Mouse (Mus musculus) CH12.LX (cell line): ENCODE results near the gene Nipbl. TPM values are rescaled to one million over a fixed set of nuclear protein-coding genes. Genes with fewer than 3 reads are reported as not detected.

Experiments used
- DNase-seq: peaks from one replicate; pipeline ENCODE4 v3.0.0-alpha.2; 2013; ENCODE audit errors: extremely low read depth
- H3K27ac ChIP-seq: 2 replicates; pipeline ENCODE4 v1.5.1; 2012; ENCODE audit warnings: low read depth, mild to moderate bottlenecking, control low read depth, moderate library complexity; ENCODE audit not compliant: insufficient read depth
- H3K27me3 ChIP-seq: replicated peaks from 2 replicates; pipeline ENCODE3; 2012; ENCODE audit warnings: inconsistent platforms
- H3K36me3 ChIP-seq, 2 experiments: replicated peaks in 1 of 2; 2 replicates each; pipeline versions ENCODE3 to v1.6.1; 2012; ENCODE audit warnings: inconsistent platforms in 1 of 2, low read length in 1 of 2, mild to moderate bottlenecking in 1 of 2, mixed read lengths in 1 of 2, moderate library complexity in 1 of 2; ENCODE audit not compliant: control insufficient read depth in 1 of 2, insufficient read depth in 1 of 2
- H3K4me1 ChIP-seq, 2 experiments: 2 replicates each; pipeline ENCODE4 v1.6.1; 2012; ENCODE audit warnings: inconsistent platforms in 1 of 2, moderate library complexity in 1 of 2; ENCODE audit not compliant: insufficient read depth in 2 of 2, control insufficient read depth in 1 of 2
- H3K4me2 ChIP-seq: 2 replicates; pipeline ENCODE4 v1.6.1; 2012; ENCODE audit warnings: low read depth, mild to moderate bottlenecking, control low read depth; ENCODE audit not compliant: poor library complexity, insufficient read depth, severe bottlenecking
- H3K4me3 ChIP-seq, 3 experiments: fragments of 150-350 bp in 1 of 3; sonication (generic) in 1 of 3; replicated peaks in 1 of 3; 2 replicates each; pipeline versions ENCODE3 to v1.5.1; 2011 to 2012; ENCODE audit warnings: low read depth in 2 of 3, low read length in 2 of 3, mild to moderate bottlenecking in 2 of 3, moderate library complexity in 2 of 3, control low read depth in 1 of 3, improper control_type of control experiment in 1 of 3, inconsistent platforms in 1 of 3, mixed read lengths in 1 of 3; ENCODE audit not compliant: poor library complexity in 1 of 3
- H3K79me2 ChIP-seq: replicated peaks from 2 replicates; pipeline ENCODE4 v1.6.1; 2012; ENCODE audit warnings: mild to moderate bottlenecking, moderate library complexity; ENCODE audit not compliant: control insufficient read depth, poor library complexity, insufficient read depth, severe bottlenecking; ENCODE audit errors: extremely low read depth
- H3K9ac ChIP-seq: 2 replicates; pipeline ENCODE4 v1.6.1; 2012; ENCODE audit warnings: low read depth, mild to moderate bottlenecking, control low read depth, moderate library complexity; ENCODE audit not compliant: insufficient read depth
- H3K9me3 ChIP-seq: replicated peaks from 2 replicates; pipeline ENCODE3; 2012; ENCODE audit warnings: low read length, inconsistent platforms, mixed read lengths
- CHD1 ChIP-seq: IDR thresholded peaks from 2 replicates; pipeline ENCODE4 v1.6.1; 2012; ENCODE audit warnings: low read depth, low read length, improper control_type of control experiment, inconsistent platforms
- ELF1 ChIP-seq: IDR thresholded peaks from 2 replicates; pipeline ENCODE4 v1.6.1; 2014; ENCODE audit warnings: low read depth, mild to moderate bottlenecking, inconsistent platforms, low read length, improper control_type of control experiment
- ETS1 ChIP-seq: conservative IDR thresholded peaks from 2 replicates; pipeline ENCODE4 v1.6.1; 2012; ENCODE audit warnings: low read depth, mild to moderate bottlenecking, inconsistent platforms, low read length, improper control_type of control experiment, moderate library complexity
- IRF4 ChIP-seq: IDR thresholded peaks from 2 replicates; pipeline ENCODE4 v1.6.1; 2014; ENCODE audit warnings: low read depth, mild to moderate bottlenecking, inconsistent platforms, low read length, improper control_type of control experiment
- KAT2A ChIP-seq: IDR thresholded peaks from 2 replicates; pipeline ENCODE4 v1.6.1; 2012; ENCODE audit warnings: low read length, improper control_type of control experiment, inconsistent platforms; ENCODE audit not compliant: insufficient replicate concordance
- MAZ ChIP-seq: IDR thresholded peaks from 2 replicates; pipeline ENCODE4 v1.6.1; 2012; ENCODE audit warnings: low read depth, mild to moderate bottlenecking, inconsistent platforms, low read length, improper control_type of control experiment, moderate library complexity
- MEF2A ChIP-seq: IDR thresholded peaks from 2 replicates; pipeline ENCODE4 v1.6.1; 2014; ENCODE audit warnings: low read depth, mild to moderate bottlenecking, inconsistent platforms, low read length, improper control_type of control experiment, borderline replicate concordance
- MYC ChIP-seq: IDR thresholded peaks from 2 replicates; pipeline ENCODE4 v1.6.1; 2011; ENCODE audit warnings: low read depth, mild to moderate bottlenecking, improper control_type of control experiment, low read length
- NELFE ChIP-seq: IDR thresholded peaks from 2 replicates; pipeline ENCODE4 v1.6.1; 2011; ENCODE audit warnings: low read depth, low read length, improper control_type of control experiment
- NRF1 ChIP-seq: IDR thresholded peaks from 2 replicates; pipeline ENCODE4 v1.6.1; 2014; ENCODE audit warnings: low read depth, mild to moderate bottlenecking, inconsistent platforms, low read length, improper control_type of control experiment, moderate library complexity
- PAX5 ChIP-seq: IDR thresholded peaks from 2 replicates; pipeline ENCODE4 v1.6.1; 2012; ENCODE audit warnings: low read length, inconsistent platforms, mixed read lengths
- POLR2A ChIP-seq: IDR thresholded peaks from 2 replicates; pipeline ENCODE4 v1.6.1; 2011; ENCODE audit warnings: low read depth, mild to moderate bottlenecking, improper control_type of control experiment, low read length
- POLR2AphosphoS2 ChIP-seq: IDR thresholded peaks from 2 replicates; pipeline ENCODE4 v1.6.1; 2011; ENCODE audit warnings: low read depth, low read length, improper control_type of control experiment
- RAD21 ChIP-seq: IDR thresholded peaks from 2 replicates; pipeline ENCODE4 v1.6.1; 2011; ENCODE audit warnings: low read depth, mild to moderate bottlenecking, low read length, improper control_type of control experiment, moderate library complexity
- SIN3A ChIP-seq: IDR thresholded peaks from 2 replicates; pipeline ENCODE4 v1.6.1; 2012; ENCODE audit warnings: low read length, improper control_type of control experiment, inconsistent platforms
- SMC3 ChIP-seq: IDR thresholded peaks from 2 replicates; pipeline ENCODE4 v1.6.1; 2011; ENCODE audit warnings: low read depth, low read length, improper control_type of control experiment
- TBP ChIP-seq: conservative IDR thresholded peaks from 2 replicates; pipeline ENCODE4 v1.6.1; 2011; ENCODE audit warnings: low read depth, low read length, improper control_type of control experiment
- TCF12 ChIP-seq: IDR thresholded peaks from 2 replicates; pipeline ENCODE4 v1.6.1; 2014; ENCODE audit warnings: low read depth, mild to moderate bottlenecking, inconsistent platforms, low read length, improper control_type of control experiment
- USF1 ChIP-seq: IDR thresholded peaks from 2 replicates; pipeline ENCODE4 v1.6.1; 2014; ENCODE audit warnings: low read depth, mild to moderate bottlenecking, inconsistent platforms, low read length, improper control_type of control experiment
- USF2 ChIP-seq: conservative IDR thresholded peaks from 2 replicates; pipeline ENCODE4 v1.6.1; 2011; ENCODE audit warnings: low read depth, low read length, improper control_type of control experiment
- ZNF384 ChIP-seq: IDR thresholded peaks from 2 replicates; pipeline ENCODE4 v1.6.1; 2012; ENCODE audit warnings: low read depth, low read length, improper control_type of control experiment, inconsistent platforms
- dilution Hi-C: fragments of 300-500 bp; cut with MboI; formaldehyde crosslinking; loops from 2 replicates; pipeline ENCODE4 v1.14.3; 2020; ENCODE audit warnings: low sequenced_read_pairs; ENCODE audit not compliant: extremely low pct_unique_long_range_greater_than_20kb, extremely low pct_ligation_motif_present
- in situ Hi-C: fragments of 300-500 bp; cut with MboI; formaldehyde crosslinking; loops from 3 replicates; pipeline ENCODE4 v1.14.3; 2019; ENCODE audit warnings: low sequenced_read_pairs, low pct_ligation_motif_present, low pct_unique_long_range_greater_than_20kb, mixed read lengths
- polyA plus RNA-seq: library from polyadenylated mRNA; unstranded; fragments of >175 nt; gene quantifications from 2 replicates; pipeline ENCODE4 v1.2.1, GENCODE M21; 2012; ENCODE audit warnings: low read depth; ENCODE audit not compliant: insufficient read length
- total RNA-seq, 2 experiments: library from RNA; depleted of rRNA; stranded (reverse); fragments of 300-350 nt in 1 of 2; fragments of >200 nt in 1 of 2; gene quantifications; 2 replicates each; pipeline ENCODE4 v1.2.3; 2012 to 2014

The Nipbl gene
- total and polyA plus RNA-seq, 3 experiments: 16.3 to 30.8 (median 19.8) TPM

- Histone ChIP-seq H3K9me3 (peaks cover 5% of the 10 kb centered on the region), H3K4me2 (no peak overlapping the region), H3K27ac (no peak overlapping the region), H3K79me2 (peaks cover 28% of the 10 kb centered on the region), H3K4me1 (peaks cover 0 to 26% of the 10 kb centered on the region in 2 experiments; a peak in 3 of 4 replicates)
- in situ Hi-C loops: no loop called here
- DNase-seq: no peak
- dilution Hi-C loops: no loop called here
- no peak for TF ChIP-seq TCF12
- TF ChIP-seq TBP: no peak
- no peak for TF ChIP-seq POLR2AphosphoS2
- TF ChIP-seq RAD21: no peak
- no peak for TF ChIP-seq POLR2A
- no peak for TF ChIP-seq CHD1
- TF ChIP-seq SIN3A: no peak
- no peak for TF ChIP-seq PAX5
- TF ChIP-seq ETS1: no peak
- TF ChIP-seq IRF4: no peak
- no peak for TF ChIP-seq NRF1
- TF ChIP-seq, all 38 proteins: peak for 0
- Histone ChIP-seq H3K27me3 (no peaks in the 10 kb centered on the region), H3K36me3 (peaks cover 0 to 8% of the 10 kb centered on the region in 2 experiments), H3K9ac (no peak overlapping the region), H3K4me3 (no peak overlapping the region)
Observed at GRCm38 (mm10) chr15:8401536-8401935, 42.7 kb downstream of the Nipbl start.

GRCm38 (mm10) chr15:8391764-8392163 is 52.5 kb downstream of the Nipbl start:
- no peak overlapping the region for H3K27ac ChIP-seq
- no peak overlapping the region for H3K4me3 ChIP-seq
- H3K9me3 ChIP-seq: no peaks in the 10 kb centered on the region
- peaks cover 0 to 12% of the 10 kb centered on the region in 2 experiments for H3K36me3 ChIP-seq
- DNase-seq: no peak
- dilution Hi-C loops (no loop called here), in situ Hi-C loops (no loop called here)
- TF ChIP-seq USF1: no peak
- TF ChIP-seq KAT2A: no peak
- TF ChIP-seq MAZ: no peak
- TF ChIP-seq USF2: no peak
- no peak for TF ChIP-seq POLR2A
- TF ChIP-seq NELFE: no peak
- TF ChIP-seq ZNF384: no peak
- no peak for TF ChIP-seq ELF1
- TF ChIP-seq SMC3: no peak
- TF ChIP-seq SIN3A: no peak
- no peak for TF ChIP-seq MYC
- TF ChIP-seq CHD1: no peak
- no peak for TF ChIP-seq MEF2A
- TF ChIP-seq NRF1: no peak
- no peaks in the 10 kb centered on the region for H3K27me3 ChIP-seq
- no peak overlapping the region for H3K4me2 ChIP-seq
- H3K9ac ChIP-seq: no peak overlapping the region
- H3K79me2 ChIP-seq: peaks cover 22% of the 10 kb centered on the region
- H3K4me1 ChIP-seq: peaks cover 0 to 8% of the 10 kb centered on the region in 2 experiments; a peak in 1 of 4 replicates
